Mouse (Mus musculus): Measurements from ENCODE around the gene Ccdc88c.
"Not testable (repeated sequence)": the region's sequence is repeated elsewhere in the genome, so short reads cannot be mapped to it uniquely, and the experiment has no call there.

Gene Ccdc88c

DNA sequence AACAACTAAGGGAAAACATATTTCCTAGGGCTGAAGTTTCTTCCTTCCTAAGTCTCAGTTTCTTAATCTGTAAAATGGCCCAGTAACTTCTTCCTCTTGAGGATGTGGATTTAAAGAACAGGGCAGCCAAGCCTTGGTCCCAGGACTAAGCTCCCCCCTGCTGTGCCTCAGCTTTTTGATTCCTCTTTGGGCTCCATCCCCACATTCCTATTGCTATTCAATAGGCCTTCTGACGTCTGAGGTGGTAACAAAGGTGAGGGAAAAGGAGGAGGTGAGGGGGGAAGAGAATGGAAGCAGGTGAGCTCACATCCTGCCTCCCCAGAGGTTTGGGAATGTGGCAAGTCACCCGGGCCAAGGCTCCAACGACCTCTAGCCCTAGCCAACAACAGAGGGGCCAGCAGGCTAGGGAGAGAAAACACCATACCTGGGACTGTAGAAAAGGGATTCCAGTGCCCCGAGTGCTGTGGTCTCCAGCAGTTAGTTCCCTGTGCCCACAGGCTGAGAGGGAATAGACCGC lies 12.4 kb downstream of the Ccdc88c start:
- DNase-seq: no peak

DNA sequence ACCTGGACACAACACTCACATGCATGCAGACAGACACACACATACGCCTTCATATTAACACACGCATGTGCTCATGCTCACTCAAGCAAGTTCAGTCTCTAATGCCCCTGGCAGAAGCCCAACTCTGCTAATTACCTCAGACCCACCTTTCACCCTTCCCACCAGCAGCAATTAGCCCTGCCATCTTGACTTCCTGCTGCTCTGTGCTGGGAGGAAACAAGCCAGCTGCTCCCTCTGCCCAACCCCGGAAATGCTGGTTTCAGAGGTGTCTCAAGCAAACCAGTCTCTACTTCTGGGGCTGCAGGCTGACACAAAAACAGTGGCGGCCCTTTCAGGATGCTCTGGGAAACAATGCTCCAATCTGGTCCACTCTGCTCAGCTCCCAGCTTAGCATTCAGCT lies 12.9 kb downstream of the Ccdc88c start:
- no peak for DNase-seq

DNA sequence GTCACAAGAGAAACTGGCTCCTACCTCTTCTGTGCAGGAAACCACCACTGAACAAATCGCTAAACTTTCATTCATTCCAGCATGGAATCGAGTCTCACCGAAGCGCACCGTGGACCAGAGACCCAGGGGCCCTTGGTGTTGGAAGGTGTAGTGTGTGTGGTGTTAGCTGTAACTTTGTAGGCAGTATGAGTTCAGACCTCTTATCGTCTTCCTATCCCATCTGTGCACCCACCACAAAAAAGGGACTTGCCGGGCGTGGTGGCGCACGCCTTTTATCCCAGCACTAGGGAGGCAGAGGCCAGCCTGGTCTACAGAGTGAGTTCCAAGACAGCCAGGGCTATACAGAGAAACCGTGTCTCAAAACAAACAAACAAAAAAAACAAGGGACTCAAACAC lies 13.7 kb downstream of the Ccdc88c start:
- DNase-seq: no peak

DNA sequence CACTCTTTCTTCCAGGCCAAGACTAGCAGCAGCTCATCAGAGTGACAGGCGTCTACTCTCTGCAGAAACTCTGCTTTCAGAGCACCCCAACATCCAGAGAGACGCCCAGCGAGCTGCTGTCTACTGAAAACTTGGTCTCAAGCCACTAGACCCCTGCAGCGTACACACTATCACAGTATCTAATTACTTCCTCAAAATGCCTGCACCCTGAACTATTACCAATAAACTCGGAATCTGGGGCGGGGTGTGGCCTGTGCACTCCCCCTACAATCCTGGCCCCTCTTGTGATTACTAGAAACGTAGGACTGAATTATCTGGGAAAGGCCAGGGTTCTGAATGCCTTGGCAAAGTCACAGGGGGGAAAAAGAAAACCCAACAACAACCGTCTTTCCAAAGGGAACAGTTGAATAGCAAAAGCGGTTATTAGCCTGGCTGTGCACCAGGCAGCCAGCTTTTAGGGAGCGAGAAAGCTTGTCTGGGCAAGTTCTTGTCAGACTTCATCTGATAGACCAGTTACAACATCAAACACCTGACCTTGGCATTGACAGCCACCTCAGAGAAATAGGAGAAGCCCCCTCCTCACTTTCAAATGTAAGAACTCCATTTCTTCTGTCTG lies 14.2 kb downstream of the Ccdc88c start:
- no peak for DNase-seq

DNA sequence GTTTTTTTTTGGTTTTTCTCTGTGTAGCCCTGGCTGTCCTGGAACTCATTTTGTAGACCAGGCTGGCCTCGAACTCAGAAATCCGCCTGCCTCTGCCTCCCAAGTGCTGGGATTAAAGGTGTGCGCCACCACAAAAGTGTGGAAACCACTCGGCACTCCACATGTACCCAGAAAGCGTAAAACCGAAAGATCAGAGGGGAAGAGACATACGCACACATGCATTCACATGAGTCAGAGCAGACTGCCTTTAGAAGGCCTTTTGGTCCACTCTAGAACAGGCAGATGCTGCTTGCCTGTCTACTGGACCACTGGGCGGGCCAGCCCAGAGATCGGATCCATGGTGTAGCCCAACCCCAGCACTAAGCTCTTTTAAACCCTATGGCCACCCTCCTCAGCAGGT lies 15.2 kb downstream of the Ccdc88c start:
- DNase-seq: not testable (repeated sequence)

DNA sequence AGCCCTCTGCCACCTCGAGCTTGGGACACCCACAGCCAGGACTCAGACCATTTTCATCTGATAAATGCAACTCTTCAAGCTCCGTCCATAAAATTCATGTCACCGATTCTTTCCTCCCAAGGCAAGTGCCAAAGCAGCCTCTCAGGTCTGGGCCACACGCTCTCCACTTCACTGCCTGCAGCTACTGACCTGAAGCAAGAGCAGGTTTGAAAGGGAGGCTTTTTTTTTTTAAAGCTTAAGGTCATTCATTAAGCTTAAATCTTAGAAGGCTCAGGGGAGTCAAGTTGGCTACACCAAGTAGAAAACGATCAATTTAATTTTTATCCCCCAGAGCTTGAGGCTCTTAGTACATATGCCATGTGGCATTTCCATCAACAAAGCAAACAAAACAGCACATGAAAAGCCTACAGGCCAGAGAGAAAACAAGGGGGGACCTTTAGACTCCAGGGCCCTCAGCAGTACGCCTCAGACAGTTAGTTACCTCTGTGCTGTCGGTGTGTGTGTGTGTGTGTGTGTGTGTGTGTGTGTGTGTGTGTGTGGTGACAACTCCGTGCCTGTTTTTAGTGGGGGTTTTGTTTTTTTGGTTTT lies 15.7 kb downstream of the Ccdc88c start:
- DNase-seq: no peak

DNA sequence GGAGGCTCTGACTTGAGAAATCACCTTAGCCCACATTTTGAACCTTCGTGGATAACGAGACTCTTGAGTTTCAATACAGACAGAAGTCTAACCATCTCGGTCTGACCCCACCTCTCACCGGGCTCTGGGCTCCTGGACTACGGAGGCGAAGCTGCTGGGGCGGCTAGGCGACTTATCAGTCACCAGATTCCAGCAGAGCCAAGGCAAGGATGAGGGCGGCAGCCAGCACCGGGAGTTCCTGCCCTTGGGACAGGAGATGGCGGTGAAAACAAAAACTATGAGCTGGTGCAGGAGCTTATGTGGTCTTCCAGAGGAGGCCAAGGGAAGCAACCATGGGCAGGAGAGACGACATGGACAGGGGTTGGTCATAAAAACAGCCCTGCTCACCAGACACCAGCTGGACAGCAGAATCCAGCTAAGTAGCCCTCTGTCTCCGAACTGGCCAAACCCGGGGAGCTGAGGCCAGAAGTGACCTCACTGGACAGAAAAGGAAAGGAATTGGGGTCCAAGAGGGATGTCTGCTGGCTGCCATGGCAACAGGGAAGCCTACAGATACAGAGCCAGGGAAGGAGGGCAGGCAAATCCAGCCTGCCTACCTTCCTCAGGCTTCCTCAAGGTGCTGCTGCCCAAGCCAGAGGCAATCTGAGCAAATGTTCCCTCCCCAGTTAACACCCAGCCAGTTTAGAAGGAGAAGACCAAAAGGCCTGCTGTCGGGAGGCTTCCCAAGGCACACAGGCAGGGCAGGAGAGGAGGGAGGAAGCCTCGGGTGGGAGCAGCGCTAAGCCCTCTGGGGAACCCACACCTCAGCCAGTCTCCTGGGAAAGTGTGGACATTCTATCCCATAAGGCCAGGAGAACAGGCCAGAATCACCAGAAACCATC lies 16.4 kb downstream of the Ccdc88c start:
- DNase-seq: no peak

DNA sequence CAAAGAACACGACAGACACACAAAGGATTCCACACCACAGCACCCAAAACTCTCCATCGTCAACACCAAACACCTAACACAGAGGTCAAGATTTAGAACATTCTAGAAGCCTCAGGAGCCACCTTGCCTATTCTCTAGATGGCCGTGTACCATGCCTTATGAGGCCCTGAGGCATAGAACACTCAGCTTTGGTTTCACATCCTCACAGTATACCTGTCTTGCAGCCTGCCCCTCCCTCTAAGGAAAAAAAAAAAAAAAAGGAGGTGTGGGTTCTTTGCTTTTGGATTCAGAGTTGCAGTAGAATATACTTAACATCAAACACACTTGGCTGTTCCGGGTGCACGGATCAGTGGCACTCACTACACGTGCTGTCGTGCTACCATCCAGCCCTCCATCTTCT lies 17.8 kb downstream of the Ccdc88c start:
- no peak for DNase-seq

DNA sequence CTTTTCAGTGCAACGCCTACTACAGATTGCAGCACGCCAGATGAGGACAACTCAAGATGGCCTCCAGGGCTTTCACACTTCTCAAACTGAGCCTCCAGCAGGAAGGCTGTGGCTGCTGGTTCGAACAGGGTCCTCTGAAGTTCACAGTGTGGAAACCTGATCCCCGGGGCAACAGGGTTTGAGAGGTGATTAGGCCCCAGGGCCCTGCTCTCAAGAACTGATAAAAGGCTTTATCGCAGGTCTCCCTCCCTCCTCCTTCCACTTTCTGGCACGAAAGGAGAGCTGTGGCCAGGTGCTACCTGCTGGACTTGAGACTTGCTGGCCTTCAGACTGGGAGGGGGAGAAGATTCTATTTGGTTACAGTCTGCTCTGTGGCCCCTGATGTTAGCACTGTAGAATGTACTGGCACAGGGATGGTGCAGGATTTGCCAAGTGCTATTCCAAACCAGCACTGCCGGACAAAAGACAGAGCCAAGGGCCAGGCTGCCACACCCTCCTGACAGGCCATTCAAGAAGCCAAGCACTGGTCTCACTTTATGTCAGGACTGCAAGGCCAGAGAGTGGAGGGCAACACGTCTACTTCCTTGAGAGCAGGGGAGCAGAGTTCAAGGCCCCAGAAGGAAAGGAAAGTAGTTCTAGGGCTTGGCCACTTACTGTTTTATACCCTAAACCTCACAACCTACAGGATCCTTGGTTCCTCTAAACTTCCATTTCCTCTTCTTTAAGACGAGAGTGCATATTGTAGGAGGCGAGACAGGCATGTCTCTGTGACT lies 18.5 kb downstream of the Ccdc88c start:
- no peak for DNase-seq

DNA sequence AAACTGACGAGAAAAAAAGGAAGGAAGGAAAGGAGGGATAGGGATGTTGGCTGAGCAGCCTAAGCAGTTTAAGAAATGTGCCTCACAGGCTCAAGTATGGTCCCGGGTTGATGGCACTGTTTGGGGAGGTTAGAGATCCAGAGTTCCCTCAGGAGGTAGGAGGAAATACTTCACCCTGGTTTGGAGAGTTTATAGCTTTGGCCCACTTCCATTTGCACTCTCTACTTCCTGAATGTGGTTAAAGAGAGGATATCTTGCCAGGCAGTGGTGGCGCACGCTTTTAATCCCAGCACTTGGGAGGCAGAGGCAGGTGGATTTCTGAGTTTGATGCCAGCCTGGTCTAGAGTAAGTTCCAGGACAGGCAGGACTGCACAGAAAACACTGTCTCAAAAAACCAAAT lies 19.6 kb downstream of the Ccdc88c start:
- no peak for DNase-seq

DNA sequence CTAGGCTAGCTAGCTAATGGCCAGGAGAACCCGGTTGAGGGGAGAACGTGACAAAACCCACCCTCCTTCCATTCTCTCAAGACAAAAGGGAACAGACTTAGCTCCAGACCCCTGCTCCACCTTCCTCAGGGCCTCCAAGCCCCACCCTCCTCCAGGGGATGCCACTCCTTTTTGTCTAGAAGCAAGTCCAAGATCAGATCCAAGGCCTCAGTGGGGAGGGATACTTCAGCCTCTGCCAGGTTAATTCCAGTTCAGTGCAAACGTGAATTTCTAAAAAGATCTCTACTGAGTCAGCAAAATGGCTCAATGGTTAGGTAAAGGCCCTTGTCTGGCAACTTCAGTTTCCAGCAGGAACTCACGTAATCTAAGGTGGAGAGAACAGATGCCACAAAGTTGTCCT lies 20.2 kb downstream of the Ccdc88c start:
- no peak for DNase-seq

DNA sequence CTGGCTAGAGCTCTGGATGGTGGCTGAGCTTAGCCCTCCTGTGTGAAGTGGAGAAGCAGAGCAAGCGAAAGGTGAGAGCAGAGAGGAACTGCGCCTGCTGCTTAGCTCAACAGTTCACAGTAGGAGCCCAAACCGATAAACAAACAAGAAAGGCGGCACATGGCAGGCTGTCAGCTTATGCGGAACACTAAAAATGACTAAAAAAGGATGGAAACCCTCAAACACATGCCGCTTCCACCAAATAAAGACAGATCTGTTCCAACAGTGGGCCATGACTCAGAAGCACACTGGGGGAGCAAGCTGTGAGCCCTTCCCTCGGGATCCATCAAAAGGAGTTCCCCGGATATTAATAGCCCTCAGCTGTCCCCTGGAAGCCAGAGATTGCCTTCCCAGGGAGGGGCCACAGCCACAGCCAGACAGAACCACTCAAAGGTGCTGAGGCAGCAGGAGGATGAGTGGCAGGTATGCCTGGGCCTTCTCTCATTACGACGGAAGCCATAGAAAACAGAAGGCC lies 20.8 kb downstream of the Ccdc88c start:
- no peak for DNase-seq

DNA sequence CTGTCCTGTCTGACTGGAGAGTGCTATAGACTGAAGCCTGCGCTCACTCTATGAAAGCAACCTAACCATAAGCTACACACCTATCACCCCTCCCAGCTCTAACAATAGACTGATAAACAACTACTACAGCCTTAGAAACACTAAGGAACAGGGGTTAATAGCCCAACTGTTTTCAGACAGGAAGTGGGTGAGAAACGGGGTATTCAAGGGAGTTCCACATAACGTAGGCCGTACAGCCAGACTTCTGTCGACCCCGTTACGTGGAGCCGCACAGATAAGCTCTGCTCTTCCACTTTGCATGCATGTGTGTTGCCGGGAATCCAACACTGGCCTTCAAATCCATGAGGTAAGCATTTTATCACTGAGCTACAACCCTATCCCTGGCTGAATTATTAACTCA lies 21.4 kb downstream of the Ccdc88c start:
- DNase-seq: no peak

DNA sequence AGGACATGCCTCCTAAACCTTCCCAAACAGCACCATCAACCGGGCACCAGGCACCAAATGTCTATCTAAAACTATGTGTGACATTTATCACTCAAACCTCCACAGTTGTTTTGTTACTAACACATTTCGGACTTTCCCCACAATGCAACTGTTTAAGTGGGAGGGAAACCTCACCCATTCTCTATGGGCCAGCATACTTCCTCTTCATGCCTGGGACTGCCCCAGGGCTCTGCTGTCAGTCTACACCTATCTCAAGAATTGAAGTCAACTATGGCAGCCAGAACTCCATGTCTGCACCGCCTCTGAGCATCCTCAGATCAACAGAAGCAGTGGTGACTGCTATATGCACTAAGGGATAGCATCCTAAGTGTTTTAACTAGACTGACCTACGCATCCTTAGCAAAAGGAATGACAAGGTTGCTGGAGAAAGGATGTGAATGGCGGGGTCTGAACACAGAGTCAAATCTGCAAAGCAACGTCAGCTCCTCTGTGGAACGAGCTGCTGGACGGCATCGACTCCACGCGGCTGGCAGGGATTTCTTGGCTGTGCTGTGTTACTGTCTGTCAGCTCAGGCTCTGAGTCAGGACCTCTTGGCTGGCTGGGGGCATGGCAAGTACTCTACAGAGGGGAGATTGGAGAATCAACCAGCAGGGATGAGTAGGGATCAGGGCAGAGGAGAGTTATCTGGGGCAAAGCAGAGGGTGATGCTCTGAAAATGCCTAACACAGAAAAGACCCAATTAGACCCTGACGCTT lies 23.0 kb downstream of the Ccdc88c start:
- DNase-seq: no peak

DNA sequence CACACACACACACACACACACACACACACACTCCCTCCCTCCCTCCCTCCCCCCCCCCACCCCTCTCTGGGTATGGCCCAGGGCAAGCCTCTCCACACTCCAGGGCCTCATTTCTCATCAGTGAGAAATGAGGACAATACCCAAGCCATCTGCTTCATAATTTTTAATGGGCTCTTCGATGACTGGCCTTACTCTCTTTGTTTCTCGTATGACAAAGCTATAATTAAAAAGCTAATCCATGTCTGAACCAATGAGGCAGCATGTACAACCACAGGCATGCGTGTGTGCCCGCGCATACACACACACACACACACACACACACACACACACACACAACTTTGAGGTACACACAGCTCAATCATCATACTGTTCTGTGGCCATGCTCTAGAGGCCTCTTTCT lies 23.9 kb downstream of the Ccdc88c start:
- no peak for DNase-seq

DNA sequence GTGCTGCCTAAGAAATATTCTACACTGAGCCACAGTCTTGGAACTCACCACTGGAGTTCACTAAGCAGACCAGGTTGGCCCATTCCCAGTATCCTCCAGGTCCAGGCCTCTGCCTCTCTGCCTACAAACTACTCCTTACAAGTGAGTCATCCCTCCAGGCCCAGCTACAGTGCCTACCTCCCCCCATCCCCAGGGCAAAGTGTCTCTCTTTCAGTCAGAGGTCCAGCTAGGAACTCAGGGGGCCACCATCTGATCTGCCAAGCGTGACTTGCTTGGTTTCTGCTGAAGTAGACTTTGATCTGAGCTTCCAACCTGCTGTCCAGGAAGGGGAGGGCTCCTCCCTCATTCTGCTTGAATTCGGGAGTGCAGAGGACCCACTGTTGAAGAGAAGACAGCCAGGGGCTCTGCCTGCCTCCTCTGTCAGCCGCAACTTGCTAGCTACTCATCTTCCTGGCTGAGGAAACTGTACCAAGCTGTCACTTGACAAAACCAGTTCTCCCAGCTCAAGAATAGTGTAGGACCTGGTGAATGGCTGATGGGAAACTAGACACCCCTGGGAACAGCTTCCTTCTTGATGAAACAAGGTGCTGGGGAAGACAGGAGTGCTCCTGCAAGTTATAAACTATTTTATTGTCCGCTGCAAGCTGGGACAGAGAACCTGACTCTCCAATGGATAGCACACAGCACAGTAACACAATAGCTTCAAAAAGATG lies 25.9 kb downstream of the Ccdc88c start:
- DNase-seq: no peak

DNA sequence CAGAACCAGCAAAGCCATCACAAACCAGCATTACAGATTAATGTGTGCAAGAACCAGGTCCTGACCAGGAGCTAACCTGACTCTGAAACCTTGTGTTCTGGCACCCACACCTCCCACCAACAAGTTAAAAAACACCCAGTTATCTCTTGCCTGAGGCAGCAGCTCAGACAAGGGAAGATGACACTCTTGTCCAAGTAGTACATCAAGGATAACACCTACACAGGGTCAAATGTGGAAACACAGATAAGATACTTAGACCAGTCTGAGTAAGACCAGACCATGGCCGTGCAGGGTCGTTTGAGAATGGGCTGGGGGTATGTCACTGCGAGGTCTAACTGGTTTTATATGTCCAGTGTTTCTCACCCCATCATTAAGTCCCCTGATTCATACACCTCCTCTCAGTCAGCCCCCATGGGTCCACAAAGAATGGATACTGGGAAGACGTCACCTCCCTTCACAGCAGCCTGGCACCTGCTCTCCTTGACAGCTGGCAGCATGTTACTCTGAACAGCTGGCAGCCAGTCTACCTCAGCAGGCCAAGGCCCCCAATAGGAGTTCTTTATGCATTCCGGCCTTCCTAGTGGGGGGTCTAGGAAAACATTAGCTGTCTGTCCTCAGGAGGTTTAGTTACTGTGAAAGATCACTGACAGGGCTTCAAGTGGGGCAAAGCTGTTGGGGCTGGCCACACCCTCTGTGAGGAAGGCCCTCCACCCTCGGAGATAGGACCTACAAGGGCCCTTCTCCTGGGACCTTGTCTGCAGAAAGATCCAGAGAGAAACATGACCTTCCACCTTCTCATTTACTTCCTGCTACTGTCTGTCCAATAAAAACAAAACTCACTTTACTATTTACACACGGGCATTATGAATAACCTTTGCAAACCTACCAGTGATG lies 29.5 kb downstream of the Ccdc88c start:
- no peak for DNase-seq

DNA sequence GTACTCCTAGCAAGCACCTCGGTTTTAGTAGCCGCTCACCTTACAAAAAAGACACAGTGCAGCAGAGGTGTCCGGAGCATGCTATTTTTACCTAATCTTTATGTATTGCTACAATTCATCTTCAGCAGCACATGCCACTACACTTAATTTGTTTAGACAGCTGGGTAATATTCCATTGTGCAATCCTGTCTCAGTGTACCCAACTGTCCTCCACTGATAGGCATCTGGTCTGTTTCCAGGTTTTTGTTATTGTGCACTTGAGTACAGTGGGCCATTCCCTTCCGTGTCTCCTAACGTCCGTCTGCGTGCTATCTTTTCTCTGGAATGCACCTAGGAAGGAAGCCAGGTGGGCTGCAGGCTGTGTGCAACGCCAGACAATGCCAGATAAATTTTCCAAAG lies 30.3 kb downstream of the Ccdc88c start:
- DNase-seq: no peak

DNA sequence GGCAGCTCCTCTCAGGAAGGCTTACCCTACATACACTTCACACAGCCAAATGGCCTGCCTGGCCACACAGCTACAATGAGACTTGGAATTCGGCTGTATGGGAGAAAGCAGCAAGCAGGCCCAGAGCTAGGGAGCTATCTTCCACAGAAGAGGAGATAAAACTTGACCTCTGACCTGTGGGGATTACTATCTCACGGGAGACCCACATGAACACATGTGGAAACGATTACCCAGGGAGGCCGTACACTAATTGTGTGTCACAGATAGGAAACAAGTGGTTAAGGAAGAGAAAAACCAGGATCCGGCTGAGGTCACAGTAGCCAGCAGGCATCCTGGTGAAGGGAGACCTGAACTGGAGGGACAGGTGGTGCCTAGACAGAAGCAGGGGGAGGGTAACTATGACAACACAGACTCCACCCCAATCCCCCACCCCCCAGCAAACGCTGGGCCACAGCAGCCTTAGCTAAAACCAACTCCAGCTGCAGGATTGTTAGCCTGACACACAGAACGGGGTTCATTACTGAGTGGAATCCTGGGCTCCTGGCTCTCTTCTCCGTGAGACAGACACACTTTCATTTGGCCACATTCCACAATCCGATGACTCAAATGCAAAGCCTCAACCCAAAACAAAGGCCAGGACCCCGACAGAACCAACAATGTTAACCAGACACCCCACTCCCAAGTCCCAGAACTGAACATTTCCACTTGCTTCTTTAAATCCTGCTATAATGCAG lies 30.9 kb downstream of the Ccdc88c start:
- DNase-seq: no peak
